Mouse (Mus musculus) forebrain, embryonic 10.5 days (tissue): ENCODE measurements around the gene Slc17a9. TPM values are rescaled to one million over a fixed set of nuclear protein-coding genes. Genes with fewer than 3 reads are reported as not detected.

Experiments
- DNase-seq: peaks from one replicate; pipeline ENCODE4 v3.0.0-alpha.2; 2017; ENCODE audit warnings: low spot score; ENCODE audit errors: extremely low spot score
- H3K27ac ChIP-seq: fragments of 300-500 bp; sonication (generic); 2 replicates; pipeline ENCODE4 v1.5.1; 2016; ENCODE audit warnings: mild to moderate bottlenecking
- H3K27me3 ChIP-seq: fragments of 300-500 bp; sonication (generic); 2 replicates; pipeline ENCODE4 v1.6.1; 2016; ENCODE audit warnings: mild to moderate bottlenecking; ENCODE audit not compliant: poor library complexity, severe bottlenecking
- H3K36me3 ChIP-seq: fragments of 300-500 bp; sonication (generic); replicated peaks from 2 replicates; pipeline ENCODE4 v1.6.1; 2016; ENCODE audit warnings: mild to moderate bottlenecking, moderate library complexity
- H3K4me1 ChIP-seq: fragments of 300-500 bp; sonication (generic); 2 replicates; pipeline ENCODE4 v1.6.1; 2016
- H3K4me3 ChIP-seq: fragments of 300-500 bp; sonication (generic); 2 replicates; pipeline ENCODE4 v1.5.1; 2016; ENCODE audit warnings: mild to moderate bottlenecking, moderate library complexity
- H3K9me3 ChIP-seq: fragments of 300-500 bp; sonication (generic); 2 replicates; pipeline ENCODE4 v1.6.1; 2016; ENCODE audit warnings: mild to moderate bottlenecking, moderate library complexity
- WGBS: fragments of 180-500 bp; shearing (Covaris S2); methylation state at CpG from one replicate; pipeline ENCODE4 v1.1.7; 2016; 5-methylcytosine and 5-hydroxymethylcytosine counted together
- polyA plus RNA-seq: library from polyadenylated mRNA; unstranded; fragments of >200 nt; fragmentation: Nextera tagmentation; extraction: Ambion mirVana; gene quantifications from 2 replicates; pipeline ENCODE4 v1.2.1, GENCODE M21; 2016

Slc17a9 gene
- polyA plus RNA-seq, 1 experiment from 2014 or later: 0.95 TPM

DNA sequence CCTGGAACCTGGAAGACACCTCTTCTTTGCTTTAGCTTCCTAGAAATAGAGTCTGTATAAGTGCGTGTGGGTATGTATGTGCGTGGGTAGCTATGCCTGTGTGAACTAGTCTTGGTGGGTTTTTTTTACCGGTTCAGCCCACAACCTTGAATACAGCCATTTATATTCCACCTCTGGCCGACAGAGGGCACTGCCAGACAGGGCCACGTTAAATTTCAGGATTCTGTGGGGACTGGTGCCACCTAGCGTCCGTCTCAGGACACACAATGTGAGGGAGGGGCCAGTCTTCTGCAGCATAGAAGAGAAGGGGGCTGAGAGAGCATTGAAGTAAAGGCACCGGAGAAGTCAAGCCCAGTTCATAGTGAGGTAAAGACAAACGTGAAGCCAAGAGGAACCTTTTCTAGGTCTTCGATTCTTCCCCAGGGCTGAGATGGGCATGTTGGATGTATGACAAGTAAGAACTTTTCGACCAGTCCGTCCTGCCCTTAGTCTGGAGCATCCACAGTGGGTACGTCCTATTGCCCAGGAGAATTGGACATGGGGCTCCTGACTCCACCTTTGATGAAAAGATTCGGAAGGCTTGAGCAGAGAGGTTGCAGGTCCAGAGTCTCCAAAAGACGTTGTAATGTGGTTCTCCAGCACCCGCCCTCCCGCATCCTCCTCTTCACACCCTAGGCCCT lies 20.3 kb downstream of the Slc17a9 start:
- WGBS: 39% methylated on average over 17 of the region's 17 CpGs
- Histone ChIP-seq H3K36me3 (no peaks in the 10 kb centered on the region), H3K4me3 (no peak overlapping the region), H3K27me3 (peaks cover 11% of the 10 kb centered on the region; the same call in 1 of the 2 replicates), H3K27ac (no peak overlapping the region), H3K4me1 (peaks cover 15% of the 10 kb centered on the region), H3K9me3 (no peaks in the 10 kb centered on the region)
- peak; percentile 84 for DNase-seq

DNA sequence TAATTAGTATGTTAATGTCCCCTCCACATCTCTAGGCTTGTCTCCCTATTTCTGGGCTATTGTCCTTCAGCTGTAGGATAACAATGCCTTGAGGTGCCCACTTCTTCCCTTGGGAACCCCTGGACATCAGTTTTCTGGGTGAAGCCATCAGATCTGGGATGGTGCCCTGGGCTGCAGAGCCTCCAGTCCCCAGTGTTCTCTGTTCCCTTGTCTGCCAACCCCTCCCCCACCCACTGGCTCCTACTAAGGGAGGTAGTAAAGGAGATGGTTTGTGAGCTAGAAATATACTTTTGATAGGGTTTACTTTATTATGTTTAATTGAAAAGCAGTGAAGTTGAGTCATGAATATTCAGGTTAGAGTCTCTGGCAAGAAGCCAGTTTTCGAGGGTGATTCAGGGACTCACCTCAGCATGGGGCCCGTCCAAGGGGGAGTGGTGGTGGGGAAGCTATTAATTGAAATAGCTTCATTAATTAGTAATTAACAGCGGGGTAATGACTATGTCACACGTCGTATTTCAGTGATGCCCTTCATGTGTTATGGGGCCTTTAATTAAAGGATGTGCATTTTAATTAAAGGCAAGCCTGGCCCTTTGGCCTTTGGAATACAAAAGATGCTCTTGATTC lies 21.6 kb downstream of the Slc17a9 start:
- 34% methylated on average over 5 of the region's 5 CpGs for WGBS
- Histone ChIP-seq H3K27me3 (peaks cover 11% of the 10 kb centered on the region; the same call in 1 of the 2 replicates), H3K27ac (no peak overlapping the region), H3K9me3 (no peaks in the 10 kb centered on the region), H3K36me3 (no peaks in the 10 kb centered on the region), H3K4me3 (no peak overlapping the region), H3K4me1 (peaks cover 14% of the 10 kb centered on the region)
- no peak for DNase-seq

DNA sequence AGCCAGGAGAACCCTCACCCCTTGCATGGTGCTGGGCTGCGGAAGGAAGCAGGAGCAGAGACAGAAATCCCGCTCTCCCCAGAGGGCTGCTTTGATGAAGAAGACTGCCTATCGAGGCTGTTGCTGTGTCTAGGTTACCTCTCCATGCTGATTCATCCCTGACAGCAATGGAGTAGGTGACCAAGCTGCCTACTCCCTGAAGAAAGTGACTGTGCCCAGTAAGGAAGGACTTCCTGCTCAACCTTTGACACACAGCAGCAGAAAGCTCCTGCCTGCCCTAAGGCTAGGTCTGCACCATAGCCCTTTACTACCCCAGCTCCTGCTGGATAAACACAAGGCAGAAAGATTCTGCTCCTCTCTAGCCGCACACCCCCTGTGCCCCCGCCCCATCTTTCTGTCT lies 23.8 kb downstream of the Slc17a9 start:
- no peak overlapping the region for H3K27ac ChIP-seq
- H3K4me3 ChIP-seq: no peak overlapping the region
- no peaks in the 10 kb centered on the region for H3K36me3 ChIP-seq
- 53% methylated on average over 5 of the region's 5 CpGs for WGBS
- H3K9me3 ChIP-seq: no peaks in the 10 kb centered on the region
- DNase-seq: no peak
- H3K27me3 ChIP-seq: peaks cover 11% of the 10 kb centered on the region; the same call in 1 of the 2 replicates
- peaks cover 14% of the 10 kb centered on the region for H3K4me1 ChIP-seq

DNA sequence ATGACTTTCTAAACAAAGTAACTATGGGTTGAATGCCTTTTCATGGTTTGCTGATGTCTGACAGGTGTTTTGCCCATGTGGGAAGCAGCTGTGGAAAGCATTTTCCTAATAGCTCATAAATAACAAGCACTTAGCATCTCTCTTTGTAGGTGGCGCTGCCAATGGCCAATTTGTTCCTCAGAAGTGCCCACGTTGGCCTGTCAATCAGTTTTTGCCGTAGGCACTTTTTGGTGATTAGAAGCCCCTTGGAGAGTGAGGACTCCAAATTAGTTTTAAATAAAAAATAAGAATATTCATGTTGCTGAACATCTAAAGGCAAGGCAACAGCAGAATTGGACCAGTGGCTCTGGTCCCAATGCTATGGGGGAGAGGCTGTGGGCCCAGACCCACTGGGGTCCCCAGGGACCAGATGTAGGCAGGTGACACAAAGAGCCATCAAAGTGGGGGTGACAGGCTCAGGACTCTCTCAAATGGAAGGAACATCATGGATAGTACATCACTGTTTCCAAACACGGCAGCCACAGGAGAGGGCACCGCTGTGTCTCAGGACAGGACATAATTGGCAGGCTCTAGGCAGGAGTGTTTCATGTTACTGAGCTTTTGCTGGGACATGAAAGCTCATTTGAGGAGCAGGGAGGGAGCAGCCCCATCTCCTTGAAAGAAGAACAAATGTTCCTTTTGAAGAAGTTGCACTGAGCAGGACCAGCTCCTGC lies 30.1 kb downstream of the Slc17a9 start:
- WGBS: 80% methylated on average over 5 of the region's 5 CpGs

DNA sequence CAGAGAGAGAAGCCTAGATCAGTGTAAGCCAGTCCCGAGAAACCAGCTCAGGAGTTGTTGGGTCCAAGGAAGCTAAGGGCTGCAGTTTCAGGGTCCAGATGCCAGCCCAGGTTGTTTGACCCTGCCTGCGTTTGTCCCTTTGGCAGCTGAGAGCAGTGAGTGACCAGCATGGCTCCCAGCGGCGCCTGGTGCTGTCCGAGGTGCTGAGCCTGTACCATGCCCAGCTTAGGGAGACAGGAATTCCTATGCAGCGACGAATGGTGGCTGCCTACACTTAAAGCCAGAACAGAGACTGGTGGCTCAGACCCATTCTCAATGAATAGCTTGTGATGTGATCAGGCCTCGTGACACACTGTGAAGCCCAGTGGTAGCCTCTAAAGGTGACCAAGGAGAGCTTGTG lies 30.8 kb downstream of the Slc17a9 start:
- Histone ChIP-seq H3K4me1 (peaks cover 14% of the 10 kb centered on the region), H3K27ac (no peak overlapping the region), H3K9me3 (no peaks in the 10 kb centered on the region), H3K4me3 (no peak overlapping the region), H3K36me3 (no peaks in the 10 kb centered on the region), H3K27me3 (peaks cover 11% of the 10 kb centered on the region; the same call in 1 of the 2 replicates)
- DNase-seq: peak; percentile 68
- 3% methylated on average over 8 of the region's 8 CpGs for WGBS

More for the DNA sequence above, 30.1 kb downstream of the Slc17a9 start:
- H3K27ac ChIP-seq: no peak overlapping the region
- H3K9me3 ChIP-seq: no peaks in the 10 kb centered on the region
- no peak overlapping the region for H3K4me3 ChIP-seq
- no peaks in the 10 kb centered on the region for H3K36me3 ChIP-seq
- peaks cover 14% of the 10 kb centered on the region for H3K4me1 ChIP-seq
- peaks cover 11% of the 10 kb centered on the region; the same call in 1 of the 2 replicates for H3K27me3 ChIP-seq
- no peak for DNase-seq

DNA sequence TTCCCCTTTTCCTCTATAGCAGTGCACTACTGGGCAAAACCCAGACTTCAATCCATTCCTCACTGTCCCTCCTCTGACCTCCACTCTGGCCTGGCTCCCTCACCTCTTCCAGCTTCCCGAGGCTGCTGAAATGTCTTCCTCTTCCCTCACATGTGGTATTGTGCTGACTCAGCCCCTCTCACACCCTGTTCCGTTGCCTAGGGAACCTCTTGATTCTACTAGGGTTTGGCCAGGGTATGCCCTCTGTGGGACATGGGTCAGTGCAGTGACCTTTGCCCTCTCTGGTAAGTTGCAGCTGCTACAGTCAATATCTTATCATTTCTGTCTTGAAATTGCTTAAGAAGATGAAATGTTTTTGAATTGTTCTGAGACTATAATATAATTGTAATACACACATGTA lies 31.7 kb downstream of the Slc17a9 start:
- H3K27me3 ChIP-seq: peaks cover 11% of the 10 kb centered on the region; the same call in 1 of the 2 replicates
- no peaks in the 10 kb centered on the region for H3K9me3 ChIP-seq
- WGBS: 32% methylated on average over 2 of the region's 2 CpGs
- no peak overlapping the region for H3K4me3 ChIP-seq
- H3K4me1 ChIP-seq: peaks cover 14% of the 10 kb centered on the region
- no peaks in the 10 kb centered on the region for H3K36me3 ChIP-seq
- no peak overlapping the region for H3K27ac ChIP-seq
- DNase-seq: no peak

DNA sequence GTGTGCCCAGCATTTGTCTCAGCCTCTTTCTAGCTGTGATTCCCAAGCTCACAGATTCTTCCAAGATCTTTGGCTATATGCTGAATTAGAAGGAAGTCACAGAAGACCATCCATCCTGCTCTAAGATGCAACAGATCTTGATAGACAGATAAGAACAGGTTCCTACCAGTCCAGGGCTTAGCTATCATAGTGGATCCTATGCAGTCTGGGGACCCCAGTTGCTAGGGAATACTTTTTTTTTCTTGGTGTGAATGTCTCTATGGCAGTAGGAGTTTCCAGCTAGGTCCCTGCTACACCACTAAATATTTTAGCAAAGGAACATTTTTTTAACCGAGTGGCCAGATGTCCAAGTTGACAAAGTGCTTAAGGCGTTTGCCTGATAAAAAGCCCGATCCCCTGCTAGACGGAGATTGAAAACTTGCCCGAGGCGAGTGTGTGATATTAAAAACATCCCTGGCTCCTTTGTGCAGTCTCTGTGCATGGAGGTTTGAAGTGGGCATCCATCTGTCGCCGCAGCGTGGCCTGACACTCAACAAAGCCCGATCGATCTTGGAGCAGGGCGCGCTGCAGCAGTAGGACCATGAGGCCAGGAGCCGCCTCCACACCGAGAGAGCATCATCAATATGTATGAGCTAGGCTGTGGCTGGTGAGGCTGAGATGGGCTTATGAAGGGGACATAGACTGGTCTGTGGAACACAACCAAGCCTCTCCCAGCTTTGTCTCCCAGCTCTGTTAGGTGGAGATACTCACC lies 33.6 kb downstream of the Slc17a9 start:
- Histone ChIP-seq H3K4me1 (peaks cover 14% of the 10 kb centered on the region), H3K4me3 (no peak overlapping the region), H3K27me3 (peaks cover 11% of the 10 kb centered on the region; the same call in 1 of the 2 replicates), H3K36me3 (no peaks in the 10 kb centered on the region), H3K27ac (no peak overlapping the region; the same call in 1 of the 2 replicates), H3K9me3 (no peaks in the 10 kb centered on the region)
- 64% methylated on average over 15 of the region's 15 CpGs for WGBS
- no peak for DNase-seq

DNA sequence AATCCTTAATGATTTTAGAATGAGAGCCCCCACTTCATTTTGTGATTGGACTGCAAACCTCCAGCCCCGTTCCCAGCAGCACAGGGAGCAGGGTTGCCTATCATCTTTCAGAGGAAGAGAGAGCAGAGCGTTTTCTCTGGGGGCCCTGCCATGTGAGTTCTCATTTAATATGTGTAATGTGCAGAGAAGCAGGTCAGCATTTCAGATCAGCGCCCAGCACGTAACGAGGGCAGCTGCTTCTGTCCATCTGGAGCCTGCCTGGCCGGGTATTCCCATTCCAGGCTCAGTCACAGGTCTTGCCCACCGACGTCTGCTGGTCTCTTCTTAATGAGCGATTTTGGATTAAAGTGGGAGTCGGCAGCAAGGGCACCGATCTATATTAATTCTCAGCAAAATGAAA lies 39.9 kb downstream of the Slc17a9 start:
- WGBS: 81% methylated on average over 11 of the region's 11 CpGs
- Histone ChIP-seq H3K9me3 (no peaks in the 10 kb centered on the region), H3K27me3 (no peaks in the 10 kb centered on the region), H3K4me1 (no peaks in the 10 kb centered on the region), H3K36me3 (no peaks in the 10 kb centered on the region), H3K27ac (no peak overlapping the region), H3K4me3 (no peak overlapping the region)
- DNase-seq: no peak

DNA sequence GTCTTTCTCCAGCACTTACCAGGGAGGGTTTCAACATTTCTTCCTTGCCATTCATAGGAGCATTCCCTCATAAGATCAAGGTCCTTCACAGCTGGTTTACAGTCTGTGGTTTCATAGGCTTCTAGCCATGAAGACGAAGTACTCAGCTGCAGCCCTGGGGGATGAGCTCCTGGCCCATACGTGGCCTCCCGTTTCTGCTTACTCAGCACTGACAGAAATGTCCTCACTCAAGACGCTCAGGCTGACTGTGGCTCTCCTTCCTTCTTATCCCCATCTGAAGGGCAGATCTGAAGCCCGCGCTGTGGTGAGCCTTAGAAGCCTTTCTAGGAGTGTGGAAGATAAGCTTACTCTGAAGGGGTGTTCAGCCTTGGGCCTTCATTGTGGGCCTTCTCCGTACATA lies 40.6 kb downstream of the Slc17a9 start:
- Histone ChIP-seq H3K36me3 (no peaks in the 10 kb centered on the region), H3K4me3 (no peak overlapping the region), H3K9me3 (no peaks in the 10 kb centered on the region), H3K27me3 (0 out of 2 replicates have a peak, but pooled peaks cover 3% of the 10 kb centered on the region), H3K4me1 (no peaks in the 10 kb centered on the region), H3K27ac (no peak overlapping the region)
- WGBS: 87% methylated on average over 7 of the region's 7 CpGs
- DNase-seq: no peak

DNA sequence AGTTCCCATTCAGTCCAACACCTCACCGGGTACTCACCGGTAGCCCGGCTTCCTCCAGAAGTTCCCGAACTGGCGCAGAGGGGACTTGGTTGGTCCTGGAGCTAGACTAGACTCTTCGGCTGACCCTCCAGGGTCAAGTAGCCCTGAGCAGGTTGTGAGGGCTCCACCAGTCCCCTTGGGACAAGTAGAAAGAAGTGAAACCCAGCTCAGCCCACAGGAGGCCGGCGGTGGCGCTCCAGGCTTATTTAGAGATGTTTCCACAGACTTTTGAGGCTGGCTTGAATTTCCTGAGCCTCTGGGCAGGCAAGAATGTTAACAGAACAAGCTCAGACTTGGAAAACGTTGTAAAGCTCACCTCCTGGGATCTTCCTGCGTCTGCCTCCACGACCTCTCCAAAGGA lies 50.2 kb downstream of the Slc17a9 start:
- H3K27me3 ChIP-seq: peaks cover 94% of the 10 kb centered on the region

DNA sequence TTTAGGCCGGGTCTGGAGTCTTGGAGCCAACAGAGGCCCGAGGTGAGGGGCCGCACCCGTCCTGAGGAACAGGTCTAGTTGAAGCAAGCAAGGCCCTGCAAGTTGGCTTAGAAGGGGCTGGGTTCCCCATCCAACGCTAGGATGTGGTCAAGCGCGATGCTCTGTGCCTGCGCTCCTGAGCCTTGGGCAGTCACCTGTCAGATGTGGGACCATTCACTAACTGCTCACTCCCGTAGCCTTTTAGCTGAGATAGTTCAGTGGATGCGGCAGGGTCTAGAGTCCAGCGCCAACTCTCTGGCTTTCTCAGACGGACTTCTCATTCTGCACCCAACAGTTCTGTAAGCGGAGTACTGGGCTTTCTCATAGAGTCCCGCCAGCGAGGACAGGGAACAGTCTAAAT lies 50.6 kb downstream of the Slc17a9 start:
- no peak overlapping the region for H3K27ac ChIP-seq
- H3K27me3 ChIP-seq: peaks cover 93% of the 10 kb centered on the region
- peak overlapping the region; percentile 14; the same call in 1 of the 2 replicates for H3K4me3 ChIP-seq
- H3K36me3 ChIP-seq: no peaks in the 10 kb centered on the region
- H3K4me1 ChIP-seq: peaks cover 24% of the 10 kb centered on the region
- WGBS: 3% methylated on average over 15 of the region's 15 CpGs
- no peaks in the 10 kb centered on the region for H3K9me3 ChIP-seq
- DNase-seq: no peak

More for the DNA sequence above, 50.2 kb downstream of the Slc17a9 start:
- Histone ChIP-seq H3K27ac (no peak overlapping the region), H3K4me3 (peak overlapping the region; percentile 14; the same call in 1 of the 2 replicates), H3K9me3 (no peaks in the 10 kb centered on the region), H3K4me1 (peaks cover 24% of the 10 kb centered on the region), H3K36me3 (no peaks in the 10 kb centered on the region)
- WGBS: 2% methylated on average over 12 of the region's 12 CpGs
- DNase-seq: no peak

DNA sequence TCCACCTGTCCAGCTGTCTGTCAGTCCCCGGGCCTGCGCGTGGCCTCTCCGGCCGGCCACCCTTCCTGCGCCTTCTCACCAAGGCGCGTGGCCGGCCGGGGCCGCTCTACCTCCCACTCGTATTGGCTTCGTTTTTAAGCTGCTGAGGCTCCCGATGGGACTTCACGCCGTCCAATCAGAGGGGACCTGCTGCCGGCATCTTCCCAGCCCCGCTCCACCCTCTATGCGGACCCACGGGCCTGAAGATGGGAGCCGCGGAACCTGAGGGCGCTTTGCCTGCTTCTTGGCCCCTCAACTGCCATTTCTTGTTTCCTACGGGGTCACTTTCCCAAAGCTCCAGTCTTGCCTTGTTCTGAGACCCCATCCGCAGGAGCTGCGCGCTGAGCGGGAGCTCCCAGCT lies 51.7 kb downstream of the Slc17a9 start, which contains the start of gene Bhlhe23:
Gene Bhlhe23 (minus strand): TSS at position 108 of the 400 bp plus-strand sequence.
- Histone ChIP-seq H3K4me3 (peak within 1 kb of the TSS; percentile 40), H3K36me3 (no peaks in the 10 kb centered on the region), H3K27ac (no peak within 1 kb of the TSS), H3K9me3 (no peaks in the 10 kb centered on the region), H3K4me1 (peaks cover 24% of the 10 kb centered on the region), H3K27me3 (peaks cover 97% of the 10 kb centered on the region)
- 1% methylated on average over 28 of the region's 28 CpGs for WGBS
- DNase-seq: peak; percentile 32
